In the genomic region with DNA sequence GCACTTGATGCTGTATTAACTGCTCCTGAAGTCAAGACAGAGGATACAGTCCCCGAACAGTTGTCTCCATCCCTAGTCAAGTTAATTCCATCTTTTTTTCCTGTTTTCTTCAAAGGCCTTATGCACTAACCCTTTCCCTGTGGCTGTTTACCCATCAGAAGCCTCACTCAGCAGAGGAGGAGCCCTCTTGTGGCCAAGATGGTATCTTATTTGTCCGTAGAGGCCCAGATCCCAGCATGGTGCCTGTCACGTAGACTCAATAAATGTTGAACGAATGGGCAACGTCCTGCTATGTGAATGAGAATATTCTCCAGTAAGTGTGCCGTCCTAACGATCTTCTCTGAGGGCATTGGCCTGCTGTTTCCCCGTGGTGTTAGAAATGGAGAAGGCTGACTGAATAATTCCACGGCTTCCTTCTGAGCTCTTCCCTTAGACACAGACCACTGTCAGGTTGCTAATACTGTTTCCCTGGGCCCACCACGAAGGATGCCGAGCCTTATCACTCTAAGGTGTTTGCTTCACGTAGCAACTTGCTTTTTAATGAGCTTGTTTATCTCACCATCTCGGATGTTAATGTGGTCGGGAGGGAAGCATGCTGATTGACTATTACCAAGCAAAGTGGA, we compare ENCODE assay signal across 8 mouse cellular contexts.
DNase-seq lines count a peak whose midpoint lies in the region; ATAC-seq lines count a peak whose summit lies in the region.

No protein-coding gene starts in this region.

- intact Hi-C loops in left cerebral cortex, postnatal 14 days (cut with DNase I): loop anchor here (5.0 kb wide), 1 partner anchor 208 kb away; the partner anchor contains the start of gene Fam78b

- no peak for ATAC-seq in inflammation-experienced regulatory T-cells, adult 6 months

- DNase-seq in adrenal gland, adult (ENCODE audit: inconsistent age in 2 of 2, low spot score in 1 of 2): peak; percentile 24 to 69
- no peak for DNase-seq in adrenal gland, postnatal 25 days
- peak; percentile 20 to 33 for DNase-seq in left cerebral cortex, postnatal 14 days (ENCODE audit: low spot score in 2 of 2)
- no peak for DNase-seq in left cerebral cortex, adult 11 months (ENCODE audit: low spot score)
- DNase-seq in cerebellum, adult 8-10 months: peak; percentile 45
- DNase-seq in mesoderm, embryonic 11.5 days (ENCODE audit: low read depth, low spot score): peak; percentile 35
- no peak for DNase-seq in spleen, postnatal 4 days (ENCODE audit: low spot score in 2 of 2)

Comparison
In these comparisons a context has a peak if more than half of its experiments do, and no peak if none do; other contexts are left out.
1. DNase-seq: peak in adrenal gland, adult (2 of 2), left cerebral cortex, postnatal 14 days (2 of 2), cerebellum, adult 8-10 months (single experiment) and mesoderm, embryonic 11.5 days (single experiment); none in adrenal gland, postnatal 25 days (single experiment), left cerebral cortex, adult 11 months (single experiment) and spleen, postnatal 4 days (0 of 2).